Mouse (Mus musculus) midbrain, embryonic 16.5 days (tissue): ENCODE data around the gene Prrc2c. TPM values are rescaled to one million over a fixed set of nuclear protein-coding genes. Genes with fewer than 3 reads are reported as not detected.

Experiments used
- ATAC-seq: fragments of 200-750 bp; cut with Nextera tagmentation; 2 replicates; pipeline ENCODE4 v1.8.0; 2017; ENCODE audit warnings: moderate TSS enrichment
- H3K27ac ChIP-seq: fragments of 300-500 bp; sonication (generic); 2 replicates; pipeline ENCODE4 v1.5.1; 2014; ENCODE audit warnings: mild to moderate bottlenecking, low read length, mixed read lengths
- H3K27me3 ChIP-seq: fragments of 300-500 bp; sonication (generic); 2 replicates; pipeline ENCODE4 v1.6.1; 2014; ENCODE audit warnings: low read depth, low read length, mixed read lengths; ENCODE audit not compliant: control insufficient read depth, insufficient read depth
- H3K36me3 ChIP-seq: fragments of 300-500 bp; sonication (generic); 2 replicates; pipeline ENCODE4 v1.6.1; 2014; ENCODE audit warnings: mild to moderate bottlenecking, low read length, moderate library complexity, mixed read lengths; ENCODE audit not compliant: control insufficient read depth, insufficient read depth
- H3K4me1 ChIP-seq: fragments of 300-500 bp; sonication (generic); 2 replicates; pipeline ENCODE4 v1.6.1; 2014; ENCODE audit warnings: mild to moderate bottlenecking, low read length, mixed read lengths; ENCODE audit not compliant: control insufficient read depth, insufficient read depth
- H3K4me2 ChIP-seq: fragments of 300-500 bp; sonication (generic); 2 replicates; pipeline ENCODE4 v1.6.1; 2014; ENCODE audit warnings: mild to moderate bottlenecking, low read length, mixed read lengths
- H3K4me3 ChIP-seq: fragments of 300-500 bp; sonication (generic); 2 replicates; pipeline ENCODE4 v1.5.1; 2014; ENCODE audit warnings: low read depth, mild to moderate bottlenecking, low read length, moderate library complexity, mixed read lengths
- H3K9ac ChIP-seq: fragments of 300-500 bp; sonication (generic); 2 replicates; pipeline ENCODE4 v1.6.1; 2014; ENCODE audit warnings: low read depth, low read length, mixed read lengths
- H3K9me3 ChIP-seq: fragments of 300-500 bp; sonication (generic); replicated peaks from 2 replicates; pipeline ENCODE4 v1.6.1; 2014; ENCODE audit warnings: mild to moderate bottlenecking, low read length, mixed read lengths; ENCODE audit not compliant: control insufficient read depth, poor library complexity, severe bottlenecking
- WGBS: fragments of 180-500 bp; shearing (Covaris S2); extraction: QIAGEN DNeasy Blood & Tissue Kit; methylation state at CpG from one replicate; pipeline ENCODE4 v1.1.7; 2014; 5-methylcytosine and 5-hydroxymethylcytosine counted together
- polyA plus RNA-seq: library from polyadenylated mRNA; unstranded; fragments of >200 nt; fragmentation: Nextera tagmentation; extraction: Ambion mirVana; gene quantifications from 2 replicates; pipeline ENCODE4 v1.2.1, GENCODE M21; 2015

Prrc2c gene
- polyA plus RNA-seq, 1 experiment from 2014 or later, result 121 TPM

DNA sequence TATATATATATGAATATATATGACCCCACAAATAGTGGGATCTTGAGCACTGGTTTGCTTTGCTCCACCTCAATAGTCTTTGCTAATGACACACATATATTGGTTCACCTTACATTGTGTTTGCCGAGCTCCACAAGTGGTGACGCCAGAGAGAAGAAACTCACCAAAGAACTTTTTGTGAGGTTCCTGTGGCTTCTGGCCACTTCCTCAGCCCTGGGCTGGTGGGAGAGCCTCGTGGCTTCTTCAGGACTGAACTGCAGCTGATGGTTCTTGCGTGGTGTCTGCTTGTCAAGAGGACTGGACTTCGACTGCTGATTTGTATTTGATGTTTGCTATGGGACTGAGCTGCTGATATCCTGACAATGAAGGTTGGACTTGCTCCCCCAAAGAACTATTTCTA is 8.4 kb upstream of the Prrc2c start:
- H3K27me3 ChIP-seq, result no peaks in the 10 kb centered on the region
- no peaks in the 10 kb centered on the region for H3K9me3 ChIP-seq
- no peaks in the 10 kb centered on the region for H3K36me3 ChIP-seq
- no peak overlapping the region for H3K4me2 ChIP-seq
- H3K4me3 ChIP-seq, result no peak overlapping the region
- ATAC-seq, result no peak
- no peaks in the 10 kb centered on the region for H3K4me1 ChIP-seq
- no peak overlapping the region for H3K9ac ChIP-seq
- H3K27ac ChIP-seq, result no peak overlapping the region
- 88% methylated on average over 5 of the region's 5 CpGs for WGBS

DNA sequence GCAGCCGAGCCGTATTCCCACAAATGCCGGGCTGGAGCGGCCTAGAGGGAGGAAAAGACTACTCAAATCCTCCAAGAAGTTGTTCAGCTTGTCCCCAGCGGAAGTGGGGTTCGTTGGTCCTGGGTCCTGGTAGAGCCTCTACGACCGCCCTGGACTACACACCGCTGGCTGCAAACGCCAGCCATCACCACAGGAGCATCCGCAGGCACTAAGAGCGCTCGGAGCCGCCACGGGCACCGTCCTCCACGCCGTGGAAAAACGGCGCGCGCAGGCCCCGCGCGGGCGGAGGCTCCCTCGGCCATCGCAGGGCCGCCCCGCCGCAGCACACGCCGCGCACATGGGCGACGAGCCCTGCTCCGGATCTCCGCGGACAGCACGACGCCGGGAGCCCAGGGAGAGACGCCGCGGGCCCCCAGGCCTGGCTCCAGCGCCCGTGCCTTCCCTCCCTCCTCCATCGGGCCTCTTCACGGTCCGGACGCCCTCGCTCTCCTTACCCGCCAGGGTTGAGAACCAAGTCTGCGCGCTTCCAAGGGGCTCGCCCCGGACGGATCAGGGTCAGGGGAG is 443 bp downstream of the Prrc2c start:
- no peaks in the 10 kb centered on the region for H3K36me3 ChIP-seq
- peak overlapping the region; percentile 91 for H3K4me2 ChIP-seq
- peak overlapping the region; percentile 99 for H3K27ac ChIP-seq
- no peaks in the 10 kb centered on the region for H3K27me3 ChIP-seq
- ATAC-seq, result peak; percentile 93
- peak overlapping the region; percentile 99 for H3K4me3 ChIP-seq
- peak overlapping the region; percentile 99 for H3K9ac ChIP-seq
- H3K9me3 ChIP-seq, result no peaks in the 10 kb centered on the region
- 0% methylated on average over 53 of the region's 58 CpGs for WGBS
- H3K4me1 ChIP-seq, result peaks cover 20% of the 10 kb centered on the region

DNA sequence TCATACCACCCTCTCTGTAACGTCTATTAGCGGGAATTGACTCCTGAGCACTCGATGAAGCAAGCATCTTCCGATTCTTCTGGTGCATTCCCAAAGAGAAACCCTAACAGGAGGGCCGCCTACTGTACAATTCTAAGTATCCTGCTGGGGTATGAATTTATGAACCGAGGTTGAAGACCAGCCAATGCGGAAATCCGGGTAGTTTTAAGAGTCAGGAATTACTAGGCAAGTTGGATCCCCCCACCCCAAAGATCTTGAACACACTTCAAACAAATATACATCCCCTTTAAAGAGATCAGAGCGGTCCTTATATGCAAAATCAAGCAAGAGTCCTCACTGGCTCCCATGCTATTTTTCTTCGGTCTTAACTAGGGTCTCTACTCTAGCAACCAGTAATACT is 950 bp downstream of the Prrc2c start:
- Histone ChIP-seq H3K27me3 (no peaks in the 10 kb centered on the region), H3K9me3 (no peaks in the 10 kb centered on the region), H3K36me3 (no peaks in the 10 kb centered on the region), H3K4me2 (peak overlapping the region; percentile 91), H3K27ac (peak overlapping the region; percentile 99), H3K4me1 (peaks cover 20% of the 10 kb centered on the region), H3K4me3 (peak overlapping the region; percentile 99), H3K9ac (peak overlapping the region; percentile 99)
- 0% methylated on average over 10 of the region's 10 CpGs for WGBS
- no peak for ATAC-seq

DNA sequence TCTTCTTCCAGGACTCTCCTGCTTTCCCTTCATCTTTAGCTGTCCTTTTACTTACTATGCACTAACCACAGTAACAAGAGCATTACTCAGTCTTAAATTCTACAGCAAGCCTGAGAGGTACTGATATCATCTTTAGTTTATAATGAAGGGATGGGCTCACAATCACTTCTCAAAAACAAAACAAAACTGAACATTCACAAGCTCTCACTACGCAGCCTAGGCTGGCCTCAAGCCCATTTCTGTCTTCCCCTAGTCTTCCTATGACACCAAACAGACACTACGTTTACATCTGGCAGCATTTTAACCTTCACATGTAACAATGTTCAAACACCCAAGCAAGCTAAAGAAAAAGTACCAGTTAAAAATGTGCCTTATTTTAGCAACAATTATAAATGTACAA is 1.9 kb downstream of the Prrc2c start:
- Histone ChIP-seq H3K9ac (peak overlapping the region; percentile 99), H3K9me3 (no peaks in the 10 kb centered on the region), H3K4me2 (peak overlapping the region; percentile 91), H3K4me3 (peak overlapping the region; percentile 99), H3K27me3 (no peaks in the 10 kb centered on the region), H3K4me1 (peaks cover 20% of the 10 kb centered on the region), H3K36me3 (no peaks in the 10 kb centered on the region), H3K27ac (no peak overlapping the region)
- 38% methylated on average over 2 of the region's 2 CpGs for WGBS
- ATAC-seq, result no peak

DNA sequence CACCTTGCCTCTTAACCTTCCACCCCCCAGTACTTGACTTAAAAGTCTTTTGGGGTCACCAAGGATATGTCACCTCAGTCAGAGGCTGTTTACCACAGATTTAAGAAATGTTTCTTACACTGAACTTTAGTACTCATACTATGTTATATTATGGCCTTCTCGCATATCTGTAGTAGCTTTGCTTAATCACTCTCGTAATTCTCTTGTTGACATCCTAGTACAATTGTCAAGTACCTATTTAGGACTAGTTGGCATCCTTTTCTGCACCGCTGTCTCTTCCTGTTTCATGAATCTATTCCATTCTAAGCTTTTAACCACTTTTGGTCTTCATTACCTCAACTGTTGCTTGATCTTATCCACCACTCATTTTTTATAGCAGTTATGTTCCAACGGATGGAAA is 5.3 kb downstream of the Prrc2c start:
- H3K36me3 ChIP-seq, result no peaks in the 10 kb centered on the region
- peaks cover 22% of the 10 kb centered on the region for H3K4me1 ChIP-seq
- H3K27me3 ChIP-seq, result no peaks in the 10 kb centered on the region
- no peak overlapping the region for H3K9ac ChIP-seq
- H3K9me3 ChIP-seq, result no peaks in the 10 kb centered on the region
- no peak for ATAC-seq
- no peak overlapping the region for H3K4me3 ChIP-seq
- H3K4me2 ChIP-seq, result no peak overlapping the region
- WGBS, result 86% methylated on average over 4 of the region's 4 CpGs
- H3K27ac ChIP-seq, result no peak overlapping the region

DNA sequence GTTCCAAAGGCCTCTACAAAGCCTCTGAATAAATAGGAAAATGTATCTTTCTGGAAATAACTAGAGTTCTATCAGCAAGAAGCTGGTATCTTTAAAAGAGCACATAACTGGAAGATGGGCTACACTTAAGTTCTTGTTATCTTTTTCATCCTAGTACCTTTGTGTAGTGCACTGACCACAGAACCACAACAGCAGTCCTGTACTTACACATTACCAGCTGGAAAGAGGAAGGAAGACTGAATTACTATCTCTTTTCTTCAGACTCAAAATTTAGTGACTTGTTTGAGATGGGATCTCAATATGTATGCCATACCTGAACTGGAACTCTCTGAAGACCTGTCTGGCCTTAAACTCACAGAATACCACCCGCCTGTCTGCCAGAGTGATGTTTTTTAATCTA is 6.1 kb downstream of the Prrc2c start:
- H3K27ac ChIP-seq, result no peak overlapping the region
- ATAC-seq, result no peak
- 92% methylated on average over 1 of the region's 1 CpGs for WGBS
- no peak overlapping the region for H3K4me3 ChIP-seq
- H3K4me1 ChIP-seq, result peaks cover 24% of the 10 kb centered on the region
- no peaks in the 10 kb centered on the region for H3K27me3 ChIP-seq
- H3K9ac ChIP-seq, result no peak overlapping the region
- no peaks in the 10 kb centered on the region for H3K36me3 ChIP-seq
- no peak overlapping the region for H3K4me2 ChIP-seq
- H3K9me3 ChIP-seq, result no peaks in the 10 kb centered on the region

DNA sequence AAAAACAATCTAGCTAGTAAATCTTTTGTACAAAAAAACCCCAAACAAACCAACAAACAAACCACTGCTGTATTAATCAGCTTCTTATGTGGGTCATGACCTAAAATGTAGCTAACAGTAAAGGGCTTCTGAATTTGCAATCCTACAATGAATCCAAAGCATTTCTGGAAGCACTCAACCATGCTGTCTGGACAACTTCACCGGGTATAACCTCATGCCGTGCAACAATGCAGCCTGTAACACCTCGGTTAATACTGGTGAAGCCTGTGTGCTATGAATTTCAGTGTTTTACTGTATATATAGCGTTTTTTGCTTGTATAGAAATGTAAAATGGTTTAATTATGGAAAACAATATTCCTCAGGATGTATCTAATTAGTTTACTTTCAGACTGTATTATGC is 8.3 kb downstream of the Prrc2c start:
- no peaks in the 10 kb centered on the region for H3K36me3 ChIP-seq
- 59% methylated on average over 4 of the region's 4 CpGs for WGBS
- no peak overlapping the region for H3K27ac ChIP-seq
- ATAC-seq, result no peak
- peaks cover 4% of the 10 kb centered on the region for H3K4me1 ChIP-seq
- no peak overlapping the region for H3K4me3 ChIP-seq
- no peak overlapping the region for H3K4me2 ChIP-seq
- H3K27me3 ChIP-seq, result no peaks in the 10 kb centered on the region
- no peaks in the 10 kb centered on the region for H3K9me3 ChIP-seq
- H3K9ac ChIP-seq, result no peak overlapping the region

DNA sequence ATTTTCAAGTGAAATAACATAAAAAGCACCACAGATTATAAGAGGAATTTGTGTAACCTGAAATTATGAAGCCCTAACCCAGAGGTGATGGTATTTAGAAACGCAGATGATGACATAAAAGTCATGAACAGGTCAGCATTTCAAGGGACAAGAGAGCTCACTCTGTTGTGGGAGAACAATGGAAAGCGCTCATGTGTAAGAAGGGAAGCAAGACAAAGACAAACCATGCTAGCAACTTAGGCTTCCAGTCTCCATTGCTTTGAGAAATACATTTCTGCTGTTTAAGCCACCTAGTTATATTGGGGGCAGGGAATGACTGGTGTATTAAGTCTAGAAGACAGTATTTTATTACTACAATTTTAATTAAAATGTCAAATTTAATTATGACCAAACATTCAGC is 10.9 kb downstream of the Prrc2c start:
- Histone ChIP-seq H3K4me3 (no peak overlapping the region), H3K36me3 (peaks cover 2% of the 10 kb centered on the region; the same call in 1 of the 2 replicates), H3K27me3 (no peaks in the 10 kb centered on the region), H3K27ac (no peak overlapping the region), H3K4me1 (0 out of 2 replicates have a peak, but pooled peaks cover 4% of the 10 kb centered on the region), H3K9ac (no peak overlapping the region), H3K9me3 (no peaks in the 10 kb centered on the region), H3K4me2 (no peak overlapping the region)
- 40% methylated on average over 2 of the region's 2 CpGs for WGBS
- no peak for ATAC-seq

DNA sequence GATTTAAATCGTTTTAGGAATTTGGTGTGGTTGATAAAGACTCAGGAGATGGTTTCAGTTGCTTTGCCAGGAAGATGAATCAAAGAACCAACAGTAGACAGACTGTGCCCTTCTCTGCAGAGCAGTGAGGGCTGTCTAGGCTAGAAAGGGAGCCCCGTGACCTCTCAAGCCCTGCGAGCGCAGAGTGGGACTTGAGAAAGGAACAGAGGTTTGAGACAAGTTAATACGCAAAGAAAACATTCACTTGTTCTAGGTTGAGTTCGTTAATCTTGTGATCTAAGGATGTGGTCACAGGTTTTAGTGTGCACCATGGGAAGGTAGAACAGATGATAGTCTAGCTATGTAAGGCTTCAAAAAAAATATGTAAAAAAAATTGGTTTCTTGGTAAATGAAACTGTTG is 12.4 kb downstream of the Prrc2c start:
- ATAC-seq, result no peak
- Histone ChIP-seq H3K36me3 (peaks cover 4% of the 10 kb centered on the region), H3K27ac (no peak overlapping the region), H3K27me3 (no peaks in the 10 kb centered on the region), H3K4me1 (0 out of 2 replicates have a peak, but pooled peaks cover 4% of the 10 kb centered on the region), H3K4me3 (no peak overlapping the region), H3K4me2 (no peak overlapping the region), H3K9ac (no peak overlapping the region), H3K9me3 (no peaks in the 10 kb centered on the region)
- WGBS, result 92% methylated on average over 6 of the region's 6 CpGs
